Mouse (Mus musculus) myocyte (in vitro differentiated cells): Measurements from ENCODE around the gene Armt1.

Experiments used
- MAX ChIP-seq: IDR thresholded peaks from one replicate; pipeline ENCODE4 v1.6.1; 2011; ENCODE audit warnings: low read depth, mild to moderate bottlenecking, control low read depth
- MYOG ChIP-seq, 3 experiments: IDR thresholded peaks; one replicate each; pipeline ENCODE4 v1.6.1; 2011; ENCODE audit warnings: control low read depth in 2 of 3, low read depth in 2 of 3, mild to moderate bottlenecking in 2 of 3; ENCODE audit not compliant: insufficient read length in 2 of 3, control insufficient read depth in 1 of 3, insufficient read depth in 1 of 3
- POLR2A ChIP-seq: IDR thresholded peaks from one replicate; pipeline ENCODE4 v1.6.1; 2011; ENCODE audit warnings: low read depth, mild to moderate bottlenecking, control low read depth, moderate library complexity; ENCODE audit not compliant: insufficient read length
- TCF12 ChIP-seq: IDR thresholded peaks from one replicate; pipeline ENCODE4 v1.6.1; 2011; ENCODE audit warnings: mild to moderate bottlenecking, control low read depth; ENCODE audit not compliant: poor library complexity, insufficient read depth, severe bottlenecking

GRCm38 (mm10) chr10:4480929-4481328 is 48.7 kb downstream of the Armt1 start:
- TF ChIP-seq MAX (no peak), POLR2A (no peak), MYOG (IDR thresholded peaks at IDR 0.05; ENCODE audit: control insufficient read depth in 1 of 3, insufficient read depth in 1 of 3, insufficient read length in 2 of 3, low read depth in 2 of 3) (no peak), TCF12 (no peak)
